Mouse (Mus musculus) lung, postnatal 10 days (tissue): ENCODE data around the gene Krtap5-3.
"Not testable (repeated sequence)": the region's sequence is repeated elsewhere in the genome, so short reads cannot be mapped to it uniquely, and the experiment has no call there.

ENCODE experiments used
- DNase-seq: peaks from one replicate; pipeline ENCODE4 v3.0.0; 2021

Gene Krtap5-3

DNA sequence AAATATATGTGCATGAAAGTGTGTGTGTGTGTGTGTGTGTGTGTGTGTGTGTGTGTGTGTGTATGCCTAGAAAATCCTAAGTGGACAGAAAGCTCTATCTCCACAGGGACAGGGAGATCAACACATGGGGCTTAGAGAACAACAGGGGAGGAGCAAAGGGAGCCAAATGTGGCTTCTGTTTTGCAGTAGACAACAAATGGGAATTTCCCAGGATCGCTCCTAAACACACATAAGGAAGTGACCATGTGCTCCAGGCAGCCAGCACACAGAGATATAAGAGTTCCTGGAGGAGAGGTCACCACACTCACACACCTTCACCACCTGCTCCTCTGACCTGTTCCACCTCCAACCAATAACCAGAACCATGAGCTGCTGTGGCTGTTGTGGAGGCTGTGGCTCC lies at the start of gene Krtap5-3:
TSS of gene Krtap5-3 (plus strand) at position 301 of the 400 bp plus-strand sequence.
- DNase-seq = no peak

DNA sequence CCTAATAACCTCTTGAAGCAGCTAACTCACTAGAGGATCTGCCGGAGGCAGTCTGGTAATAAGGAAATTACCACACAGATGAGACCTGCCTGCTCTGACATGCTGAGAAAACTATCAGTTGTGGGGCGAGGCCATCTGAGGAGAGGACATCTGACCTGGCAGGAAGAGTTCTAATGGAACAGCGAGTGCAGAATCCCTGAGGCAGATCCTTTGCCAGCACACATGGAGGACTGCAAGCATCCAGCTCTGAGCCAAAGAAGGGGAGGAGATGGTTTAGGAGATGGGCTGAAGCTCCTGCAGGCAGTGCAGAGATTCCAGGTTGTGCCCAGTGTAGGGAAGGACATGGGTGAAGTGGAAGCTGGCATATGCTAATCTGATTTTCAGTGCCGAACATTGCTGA lies 49.0 kb upstream of the Krtap5-3 start:
- no peak for DNase-seq

DNA sequence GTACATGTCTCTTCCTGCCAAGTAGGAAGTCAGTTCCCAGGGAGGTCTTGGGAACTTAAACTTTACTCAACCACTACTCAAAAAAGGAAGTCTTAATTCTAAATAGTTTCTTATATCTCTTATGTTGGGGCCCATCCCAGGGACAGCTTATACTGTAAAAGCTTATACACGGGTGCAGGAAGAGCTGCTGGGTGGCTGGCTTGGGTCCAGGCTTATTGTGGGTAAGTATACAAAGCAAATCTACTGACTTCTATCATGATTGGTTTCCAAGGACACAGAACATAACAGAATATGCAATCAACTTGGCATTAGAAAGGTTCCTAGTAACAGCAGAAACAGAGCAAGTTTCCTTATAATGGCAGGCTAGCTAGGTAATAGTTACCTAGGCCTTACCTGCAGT lies 45.9 kb upstream of the Krtap5-3 start:
- DNase-seq = no peak

DNA sequence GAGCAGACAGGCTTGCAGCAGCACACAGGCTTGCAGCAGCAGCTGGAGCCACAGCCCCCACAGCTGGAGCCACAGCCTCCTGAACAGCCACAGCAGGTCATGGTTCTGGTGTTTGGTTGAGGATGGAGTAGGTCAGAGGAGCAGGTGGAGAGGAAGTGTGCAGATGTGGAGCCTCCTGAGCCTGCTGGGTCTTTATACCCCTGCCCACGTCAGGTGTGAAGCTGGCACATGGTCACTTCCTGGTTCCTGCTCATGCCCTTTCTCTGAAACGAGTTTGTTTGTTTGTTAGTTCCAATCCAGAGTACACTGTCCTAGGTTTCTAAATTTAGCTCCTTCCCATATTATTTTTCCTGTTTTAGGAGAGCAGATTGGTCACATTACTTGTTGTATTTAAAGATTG lies 44.2 kb upstream of the Krtap5-3 start, which contains the start of gene Gm29735:
TSS of gene Gm29735 (minus strand) at position 101 of the 400 bp plus-strand sequence.
- DNase-seq = not testable (repeated sequence)

DNA sequence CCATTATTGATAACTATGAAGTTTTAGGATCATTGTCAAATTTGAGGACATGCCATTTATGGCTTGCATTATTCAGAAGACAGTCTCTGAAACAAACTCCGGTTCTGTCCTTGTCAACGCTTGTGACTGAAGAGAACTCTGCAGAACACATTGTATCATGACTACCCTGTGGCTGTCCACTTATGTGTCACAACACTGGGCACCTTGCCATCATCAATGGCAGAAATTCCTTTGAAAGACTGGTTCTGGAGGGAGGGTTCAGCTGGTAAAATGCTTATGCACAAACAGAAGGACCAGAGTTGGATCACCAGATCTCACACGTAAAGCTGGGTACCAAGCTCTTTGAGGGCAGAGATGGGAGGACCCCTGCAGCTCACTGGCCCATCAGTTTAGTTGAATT lies 41.8 kb upstream of the Krtap5-3 start:
- DNase-seq = no peak

DNA sequence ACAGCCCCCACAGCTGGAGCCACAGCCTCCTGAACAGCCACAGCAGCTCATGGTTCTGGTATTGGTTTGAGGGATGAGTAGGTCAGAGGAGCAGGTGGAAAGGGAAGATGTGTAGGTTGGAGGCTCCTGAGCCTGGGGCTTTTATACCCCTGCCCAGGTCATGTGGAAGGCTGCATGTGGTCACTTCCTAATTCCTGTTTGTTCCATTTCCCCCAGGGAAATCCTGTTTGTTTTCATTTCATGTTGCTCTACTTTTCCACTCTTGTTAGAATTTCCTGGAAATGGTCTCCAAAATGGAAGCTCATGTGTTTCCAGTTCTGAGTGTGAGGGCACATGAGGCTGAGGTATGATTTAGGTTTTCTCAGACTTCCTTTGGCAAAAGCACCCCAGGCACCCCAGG lies 35.5 kb upstream of the Krtap5-3 start, which contains the start of gene Gm4553:
TSS of gene Gm4553 (minus strand) at position 101 of the 400 bp plus-strand sequence.
- DNase-seq = not testable (repeated sequence)

DNA sequence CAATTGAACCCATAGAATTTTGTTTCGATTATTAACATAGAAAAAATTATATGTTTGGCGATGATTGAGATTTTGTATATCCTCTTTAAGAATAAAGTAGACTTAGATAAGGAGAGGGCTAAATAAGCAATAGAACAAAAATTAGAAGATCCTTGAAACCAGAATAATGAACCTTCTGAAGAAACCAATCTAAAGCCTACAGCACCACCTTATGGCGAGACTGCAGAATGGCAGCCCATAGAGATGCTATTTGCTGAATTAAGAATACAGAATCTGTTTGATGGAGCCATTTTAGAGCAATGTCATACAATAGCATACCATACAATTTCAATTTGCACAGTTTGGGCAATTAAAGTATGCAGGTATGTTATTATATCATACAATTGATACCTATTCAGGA lies 31.3 kb upstream of the Krtap5-3 start:
- peak; percentile 4 for DNase-seq

DNA sequence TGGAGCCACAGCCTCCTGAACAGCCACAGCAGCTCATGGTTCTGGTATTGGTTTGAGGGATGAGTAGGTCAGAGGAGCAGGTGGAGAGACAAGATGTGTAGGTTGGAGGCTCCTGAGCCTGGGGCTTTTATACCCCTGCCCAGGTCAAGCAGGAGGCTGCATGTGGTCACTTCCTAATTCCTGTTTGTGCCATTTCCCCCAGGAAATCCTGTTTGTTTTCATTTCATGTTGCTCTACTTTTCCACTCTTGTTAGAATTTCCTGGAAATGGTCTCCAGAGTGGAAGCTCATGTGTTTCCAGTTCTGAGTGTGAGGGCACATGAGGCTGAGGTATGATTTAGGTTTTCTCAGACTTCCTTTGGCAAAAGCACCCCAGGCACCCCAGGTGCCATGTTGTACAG lies 25.3 kb upstream of the Krtap5-3 start, which contains the start of gene Krtap5-2:
TSS of gene Krtap5-2 (minus strand) at position 101 of the 400 bp plus-strand sequence.
- not testable (repeated sequence) for DNase-seq

DNA sequence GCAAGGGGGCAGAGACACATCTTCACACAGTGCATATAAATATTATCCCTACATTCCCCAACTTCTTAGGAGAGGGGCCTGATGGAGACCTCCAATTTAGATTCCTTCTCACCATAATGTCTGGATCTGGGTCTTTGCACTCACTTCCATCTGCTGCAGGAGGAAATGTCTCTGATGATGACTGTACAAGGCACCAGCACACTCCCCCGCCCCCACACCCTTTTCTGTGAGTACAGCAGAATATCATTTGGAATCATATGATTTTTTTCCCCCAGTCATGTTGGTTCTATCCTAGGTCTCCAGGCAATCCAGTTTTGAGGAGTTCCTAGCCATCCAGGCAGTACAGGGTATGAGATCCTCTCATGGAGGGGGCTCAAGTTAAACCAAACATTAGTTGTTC lies 22.5 kb upstream of the Krtap5-3 start:
- DNase-seq = no peak

DNA sequence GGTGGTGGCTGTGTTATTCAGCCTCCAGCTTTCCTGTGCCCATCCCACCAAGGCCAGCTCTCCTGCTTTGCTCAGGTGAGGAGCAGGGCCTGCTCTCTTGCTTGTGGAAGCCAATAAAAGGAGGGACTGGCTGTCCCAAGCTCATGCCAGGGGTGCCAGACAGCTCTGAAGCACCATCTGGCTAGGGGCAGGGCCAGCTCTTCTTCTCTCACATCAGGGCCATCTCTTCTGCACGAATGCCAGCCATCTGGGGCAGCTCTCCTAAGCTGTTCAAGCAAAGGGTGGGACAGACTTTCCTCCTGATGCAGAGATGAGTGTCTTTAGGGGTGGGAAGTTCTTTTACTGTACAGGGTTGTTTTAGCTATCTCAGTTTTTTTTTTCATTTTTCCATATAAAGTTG lies 20.1 kb upstream of the Krtap5-3 start:
- DNase-seq = no peak

DNA sequence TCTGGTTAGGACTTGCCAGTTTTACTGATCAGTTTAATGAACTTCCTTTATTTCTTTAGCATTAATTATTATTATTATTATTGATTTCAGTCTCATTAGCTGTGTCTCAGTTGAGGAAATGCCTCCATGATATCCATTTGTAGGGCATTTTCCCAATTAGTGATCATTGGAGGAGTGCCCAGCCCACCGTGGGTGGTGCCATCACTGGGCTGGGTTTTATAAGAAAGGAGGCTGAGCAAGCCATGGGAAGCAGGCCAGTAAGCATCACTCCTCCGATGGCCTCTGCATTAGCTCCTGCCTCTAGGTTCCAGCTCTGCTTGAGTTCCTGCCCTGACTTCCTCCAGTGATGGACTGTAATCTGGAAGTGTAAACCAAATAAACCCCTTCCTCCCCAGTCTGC lies 13.0 kb upstream of the Krtap5-3 start:
- no peak for DNase-seq

DNA sequence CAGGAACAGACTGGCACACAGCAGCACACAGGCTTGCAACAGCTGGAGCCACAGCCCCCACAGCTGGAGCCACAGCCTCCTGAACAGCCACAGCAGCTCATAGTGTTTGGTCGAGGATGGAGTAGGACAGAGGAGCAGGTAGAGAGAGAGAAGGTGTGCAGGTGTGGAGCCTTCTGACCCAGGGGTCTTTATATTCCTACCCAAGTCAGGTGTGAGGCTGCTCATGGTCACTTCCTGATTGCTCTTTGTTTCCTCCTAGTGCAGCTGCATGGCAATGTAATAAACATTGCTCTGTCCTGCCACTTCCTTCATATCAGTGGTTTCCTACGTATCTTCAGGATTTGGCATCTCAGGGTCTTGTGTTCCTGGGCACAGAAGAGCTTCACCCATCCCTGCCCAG lies 10.9 kb upstream of the Krtap5-3 start, which contains the start of gene Gm10153:
TSS of gene Gm10153 (minus strand) at position 101 of the 400 bp plus-strand sequence.
- no peak for DNase-seq

DNA sequence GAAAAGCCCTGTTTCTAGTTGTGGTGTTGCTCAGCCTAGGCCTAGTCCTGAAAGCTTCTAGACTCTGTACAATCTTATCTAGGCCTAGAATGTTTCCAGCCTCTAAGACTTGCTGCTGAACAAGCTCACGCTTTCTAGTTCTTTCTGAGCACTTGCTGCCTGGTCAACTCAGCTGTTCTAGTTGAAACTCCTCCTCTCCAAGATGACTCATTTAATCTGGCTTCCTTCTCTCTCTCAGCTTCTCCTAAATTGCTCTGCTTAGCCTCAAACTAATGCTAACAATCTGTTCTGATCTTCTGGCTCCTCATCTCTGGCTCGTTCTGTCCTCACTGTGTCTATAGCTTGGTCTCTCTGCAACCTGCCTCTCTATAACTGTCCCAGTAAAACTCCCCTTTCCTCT lies 2.4 kb upstream of the Krtap5-3 start:
- DNase-seq = no peak

DNA sequence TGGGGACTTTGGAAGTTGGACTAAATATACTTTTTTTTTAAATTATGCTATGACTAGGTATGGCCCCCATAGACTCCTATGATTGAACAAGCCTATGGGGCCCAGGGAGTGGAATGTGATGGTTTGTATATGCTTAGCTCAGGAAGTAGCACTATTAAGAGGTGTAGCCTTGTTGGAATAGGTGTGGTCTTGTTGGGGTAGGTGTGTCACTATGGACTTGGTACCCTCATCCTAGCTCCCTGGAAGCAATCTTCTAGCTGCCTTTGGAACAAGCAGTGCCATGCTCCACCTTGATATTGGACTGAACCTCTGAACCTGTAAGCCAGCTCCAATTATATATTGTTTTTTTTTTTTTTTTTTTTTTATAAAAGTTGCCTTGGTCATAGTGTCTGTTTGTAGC lies 4.3 kb downstream of the Krtap5-3 start:
- DNase-seq = no peak

DNA sequence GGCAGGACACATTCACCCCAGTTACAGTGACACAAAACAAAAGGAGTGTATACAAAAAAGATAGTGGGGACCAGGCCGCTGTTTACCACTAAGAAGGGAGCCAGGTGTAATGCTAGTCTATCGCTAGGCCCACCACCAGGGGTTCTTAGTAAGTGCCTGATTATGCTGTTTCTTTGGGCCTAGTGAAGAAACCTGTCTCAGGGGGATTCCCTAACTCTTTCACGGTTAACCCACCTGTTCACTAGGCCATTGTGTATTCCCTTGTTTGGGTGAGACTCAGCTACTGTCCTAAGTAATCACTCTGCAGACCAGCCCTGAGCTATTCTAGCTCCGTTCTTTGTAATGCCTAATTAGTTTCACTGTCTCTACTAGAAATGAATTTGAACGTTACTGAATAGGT lies 5.7 kb downstream of the Krtap5-3 start:
- DNase-seq = not testable (repeated sequence)

DNA sequence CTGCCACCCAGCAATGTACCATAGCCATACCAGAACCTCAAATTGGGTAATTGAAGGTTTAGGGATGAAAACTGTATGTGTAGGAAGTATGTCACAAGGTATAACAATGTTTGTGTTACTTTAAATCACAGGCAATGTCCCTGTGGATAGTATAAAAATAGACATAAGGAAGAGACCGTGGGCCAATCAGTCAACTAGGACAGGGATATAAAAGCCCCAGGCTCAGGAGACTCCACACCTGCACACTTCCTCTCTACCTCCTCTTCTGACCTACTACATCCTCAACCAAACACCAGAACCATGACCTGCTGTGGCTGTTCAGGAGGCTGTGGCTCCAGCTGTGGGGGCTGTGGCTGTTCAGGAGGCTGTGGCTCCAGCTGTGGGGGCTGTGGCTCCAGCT lies 10.4 kb downstream of the Krtap5-3 start, which contains the start of gene Gm7579:
TSS of gene Gm7579 (plus strand) at position 301 of the 400 bp plus-strand sequence.
- no peak for DNase-seq

DNA sequence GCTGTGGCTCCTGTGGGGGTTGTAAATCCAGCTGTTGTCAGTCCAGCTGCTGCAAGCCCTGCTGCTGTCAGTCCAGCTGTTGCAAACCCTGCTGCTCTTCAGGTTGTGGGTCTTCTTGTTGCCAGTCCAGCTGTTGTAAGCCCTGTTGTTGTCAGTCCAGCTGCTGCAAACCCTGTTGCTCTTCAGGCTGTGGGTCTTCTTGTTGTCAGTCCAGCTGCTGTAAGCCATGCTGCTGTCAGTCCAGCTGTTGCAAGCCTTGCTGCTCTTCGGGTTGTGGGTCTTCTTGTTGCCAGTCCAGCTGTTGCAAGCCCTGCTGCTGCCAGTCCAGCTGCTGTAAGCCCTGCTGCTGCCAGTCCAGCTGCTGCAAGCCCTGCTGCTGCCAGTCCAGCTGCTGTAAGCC lies 11.0 kb downstream of the Krtap5-3 start:
- not testable (repeated sequence) for DNase-seq

DNA sequence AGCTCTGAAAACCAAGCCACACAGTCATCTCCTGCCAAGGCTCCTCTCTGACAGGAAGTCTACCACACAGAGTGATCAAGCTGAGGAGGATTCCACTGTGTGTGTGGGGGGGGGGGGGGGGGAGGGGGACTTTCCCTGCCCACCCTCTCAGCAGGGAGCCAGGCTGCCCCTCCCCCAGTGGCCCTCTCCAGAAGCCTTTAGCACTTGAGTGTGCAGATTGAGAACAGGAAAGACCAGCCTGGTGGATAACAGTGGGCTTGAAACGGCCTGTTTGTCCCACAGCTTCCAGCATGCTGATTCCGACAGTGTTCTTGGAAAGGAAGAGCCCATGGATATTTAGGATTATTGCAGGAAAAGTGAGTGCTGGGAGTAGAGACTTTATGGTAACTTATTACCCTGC lies 23.4 kb downstream of the Krtap5-3 start:
- DNase-seq = peak; percentile 8

DNA sequence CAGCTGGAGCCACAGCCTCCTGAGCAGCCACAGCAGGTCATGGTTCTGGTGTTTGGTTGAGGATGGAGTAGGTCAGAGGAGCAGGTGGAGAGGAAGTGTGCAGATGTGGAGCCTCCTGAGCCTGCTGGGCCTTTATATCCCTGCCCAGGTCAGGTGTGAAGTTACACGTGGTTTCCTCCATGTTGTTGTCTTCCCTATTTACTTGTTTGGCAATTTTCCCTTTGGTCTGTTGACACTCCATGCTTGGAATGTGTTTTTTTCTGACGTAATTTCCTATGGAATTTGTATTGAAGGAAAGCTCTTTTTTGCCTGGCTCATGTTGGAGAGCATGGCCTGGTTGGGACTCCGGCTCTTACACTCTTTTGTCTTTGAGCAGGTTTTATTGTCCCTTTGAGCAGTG lies 28.7 kb downstream of the Krtap5-3 start, which contains the start of gene Krtap5-5:
TSS of gene Krtap5-5 (minus strand) at position 101 of the 400 bp plus-strand sequence.
- not testable (repeated sequence) for DNase-seq

DNA sequence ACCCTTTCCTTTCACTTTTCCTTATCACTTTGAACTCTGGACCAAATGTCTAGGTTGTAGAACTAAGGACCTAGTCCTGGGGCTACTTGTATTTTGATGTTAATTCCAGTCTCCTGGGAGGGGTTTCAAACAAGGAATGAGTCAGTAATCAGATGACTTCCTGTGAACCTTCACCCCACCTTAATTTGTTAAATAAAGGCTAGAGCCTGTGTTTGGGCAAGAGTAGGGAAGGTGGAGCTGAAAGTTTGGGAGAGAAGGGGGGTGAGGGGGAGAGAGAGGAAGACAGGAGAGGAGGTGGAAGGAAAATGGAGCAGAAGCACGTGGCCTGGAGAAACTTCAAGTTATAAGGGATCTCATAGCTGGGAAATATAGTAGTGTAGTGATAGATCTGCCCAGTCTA lies 30.4 kb downstream of the Krtap5-3 start:
- DNase-seq = no peak

DNA sequence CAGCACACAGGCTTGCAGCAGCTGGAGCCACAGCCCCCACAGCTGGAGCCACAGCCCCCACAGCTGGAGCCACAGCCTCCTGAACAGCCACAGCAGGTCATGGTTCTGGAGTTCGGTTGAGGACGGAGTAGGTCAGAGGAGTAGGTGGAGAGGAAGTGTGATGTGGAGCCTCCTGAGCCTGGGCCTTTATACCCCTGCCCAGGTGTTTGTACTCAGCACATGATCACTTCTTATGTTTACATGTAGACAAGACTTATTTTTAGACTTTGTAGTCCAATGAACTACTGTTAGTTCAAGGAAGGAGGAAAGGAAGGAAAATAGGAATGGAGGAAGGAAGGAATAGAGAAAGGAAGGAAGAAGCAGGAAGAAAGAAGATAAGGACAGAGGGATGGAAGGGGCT lies 39.8 kb downstream of the Krtap5-3 start, which contains the start of gene Gm40460:
TSS of gene Gm40460 (minus strand) at position 101 of the 400 bp plus-strand sequence.
- DNase-seq = no peak

DNA sequence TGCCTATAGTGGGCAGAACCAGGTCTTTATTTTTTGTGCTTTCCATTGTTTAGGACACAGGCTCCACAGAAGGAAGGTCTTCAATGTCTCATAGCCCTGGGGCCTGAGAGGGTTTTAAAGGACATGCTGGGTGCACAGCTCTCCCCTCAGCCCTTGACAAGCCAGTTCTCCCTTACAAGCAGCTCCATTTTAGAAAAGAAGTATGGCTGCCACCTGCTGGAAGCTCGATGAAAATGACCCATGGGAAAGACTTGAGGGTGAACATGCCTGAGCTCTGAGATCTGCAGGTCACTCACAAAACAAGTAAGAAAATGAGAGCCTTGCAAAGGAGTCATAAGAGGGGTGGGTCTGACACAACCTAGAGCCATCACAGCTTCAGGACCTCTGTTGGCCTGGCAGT lies 48.7 kb downstream of the Krtap5-3 start:
- DNase-seq = peak; percentile 49
